Mouse (Mus musculus) embryonic facial prominence, embryonic 14.5 days (tissue): ENCODE results near the gene Hic2. TPM values are rescaled to one million over a fixed set of nuclear protein-coding genes. Genes with fewer than 3 reads are reported as not detected.

Source experiments
- ATAC-seq: fragments of 200-750 bp; cut with Nextera tagmentation; 2 replicates; pipeline ENCODE4 v1.8.0; 2017; ENCODE audit warnings: low read depth, moderate number of reproducible peaks, moderate TSS enrichment
- DNase-seq: peaks from one replicate; pipeline ENCODE4 v3.0.0-alpha.2; 2015; ENCODE audit warnings: low spot score
- H3K27ac ChIP-seq: fragments of 300-500 bp; sonication (generic); replicated peaks from 2 replicates; pipeline ENCODE4 v1.5.1; 2014; ENCODE audit warnings: low read depth, mild to moderate bottlenecking, low read length, moderate library complexity
- H3K27me3 ChIP-seq: fragments of 300-500 bp; sonication (generic); replicated peaks from 2 replicates; pipeline ENCODE4 v1.6.1; 2014; ENCODE audit warnings: low read length; ENCODE audit not compliant: control insufficient read depth, insufficient read depth
- H3K36me3 ChIP-seq: fragments of 300-500 bp; sonication (generic); 2 replicates; pipeline ENCODE4 v1.6.1; 2014; ENCODE audit warnings: low read length, mixed read lengths; ENCODE audit not compliant: control insufficient read depth, insufficient read depth
- H3K4me1 ChIP-seq: fragments of 300-500 bp; sonication (generic); 2 replicates; pipeline ENCODE4 v1.6.1; 2014; ENCODE audit warnings: antibody characterized with exemption, low read length; ENCODE audit not compliant: control insufficient read depth, insufficient read depth
- H3K4me2 ChIP-seq: fragments of 300-500 bp; sonication (generic); 2 replicates; pipeline ENCODE4 v1.6.1; 2014; ENCODE audit warnings: low read depth, mild to moderate bottlenecking, low read length, moderate library complexity, mixed read lengths
- H3K4me3 ChIP-seq: fragments of 300-500 bp; sonication (generic); 2 replicates; pipeline ENCODE4 v1.5.1; 2014; ENCODE audit warnings: low read depth, mild to moderate bottlenecking, low read length
- H3K9ac ChIP-seq: fragments of 300-500 bp; sonication (generic); 2 replicates; pipeline ENCODE4 v1.6.1; 2014; ENCODE audit warnings: low read depth, mild to moderate bottlenecking, low read length, moderate library complexity, mixed read lengths
- H3K9me3 ChIP-seq: fragments of 300-500 bp; sonication (generic); 2 replicates; pipeline ENCODE4 v1.6.1; 2016; ENCODE audit warnings: low read length; ENCODE audit not compliant: control insufficient read depth
- WGBS: fragments of 180-500 bp; shearing (Covaris S2); extraction: QIAGEN DNeasy Blood & Tissue Kit; methylation state at CpG from one replicate; pipeline ENCODE4 v1.1.7; 2014; 5-methylcytosine and 5-hydroxymethylcytosine counted together
- polyA plus RNA-seq: library from polyadenylated mRNA; unstranded; fragments of >200 nt; fragmentation: Nextera tagmentation; extraction: Ambion mirVana; gene quantifications from 2 replicates; pipeline ENCODE4 v1.2.1, GENCODE M21; 2014

The Hic2 gene
- polyA plus RNA-seq, 1 experiment from 2014 or later: 3.0 TPM

DNA sequence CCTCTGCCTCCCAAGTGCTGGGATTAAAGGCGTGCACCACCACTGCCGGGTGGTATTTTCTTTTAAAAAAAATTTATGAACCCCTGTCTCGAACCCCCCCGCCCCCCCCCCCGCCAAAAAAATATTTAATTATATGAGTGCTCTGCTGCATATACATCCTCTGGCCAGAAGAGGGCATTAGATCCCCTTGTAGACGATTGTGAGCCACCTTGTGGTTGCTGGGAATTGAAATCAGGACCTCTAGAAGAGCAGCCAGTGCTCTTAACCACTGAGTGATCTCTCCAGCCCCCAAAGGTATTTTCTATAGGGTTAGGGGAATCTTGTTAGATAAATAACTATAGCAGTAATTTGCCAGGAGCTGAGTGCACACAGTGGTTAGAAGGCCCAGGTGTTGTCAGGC lies 28.4 kb upstream of the Hic2 start:
- no peak for ATAC-seq
- H3K36me3 ChIP-seq: no peaks in the 10 kb centered on the region

DNA sequence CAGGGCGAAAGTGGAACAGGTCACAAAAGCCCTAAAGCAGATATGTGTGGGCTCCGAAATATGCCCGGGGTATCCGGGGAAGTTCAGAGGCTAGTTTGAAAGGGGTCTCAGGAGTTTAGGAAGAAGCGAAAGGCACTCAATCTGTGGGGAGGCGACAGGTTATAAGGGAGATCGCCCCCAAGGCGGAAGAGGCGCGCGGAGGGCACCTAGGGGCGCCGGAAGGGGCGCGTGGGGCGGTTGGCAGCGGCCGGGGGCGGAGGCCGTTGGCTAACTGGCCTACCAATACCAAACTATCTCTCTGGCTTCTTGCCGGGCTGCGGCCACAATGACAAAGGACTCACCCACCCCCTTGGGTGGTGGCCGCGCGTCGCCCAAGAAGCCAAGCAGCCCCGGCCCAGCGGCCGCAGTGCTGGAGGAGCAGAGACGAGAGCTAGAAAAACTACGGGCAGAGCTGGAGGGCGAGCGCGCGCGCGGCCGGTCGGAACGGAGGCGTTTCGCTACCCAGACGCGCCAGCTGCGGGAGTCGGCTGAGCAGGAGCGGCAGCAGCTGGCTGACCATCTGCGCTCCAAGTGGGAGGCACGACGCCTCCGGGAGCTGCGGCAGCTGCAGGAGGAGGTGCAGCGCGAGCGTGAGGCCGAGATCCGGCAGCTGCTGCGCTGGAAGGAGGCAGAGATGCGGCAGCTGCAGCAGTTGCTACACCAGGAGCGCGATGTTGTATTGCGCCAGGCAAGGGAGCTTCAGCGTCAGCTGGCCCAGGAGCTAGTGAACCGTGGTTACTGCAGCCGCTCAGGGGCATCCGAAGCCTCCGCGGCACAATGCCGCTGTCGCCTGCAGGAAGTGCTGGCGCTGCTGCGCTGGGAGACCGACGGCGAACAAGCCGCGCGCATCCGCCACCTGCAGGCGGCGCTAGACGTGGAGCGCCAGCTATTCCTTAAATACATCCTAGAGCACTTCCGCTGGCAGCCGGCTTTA lies 24.7 kb upstream of the Hic2 start, which contains the start of gene Rimbp3:
TSS of gene Rimbp3 (plus strand) at position 215 of the 973 bp plus-strand sequence.
- H3K4me1 ChIP-seq: peaks cover 8% of the 10 kb centered on the region; the same call in 1 of the 2 replicates
- peak within 1 kb of the TSS; percentile 96 for H3K4me2 ChIP-seq
- ATAC-seq (peak; percentile 84), DNase-seq (peak; percentile 92)
- H3K9me3 ChIP-seq: no peaks in the 10 kb centered on the region
- H3K27me3 ChIP-seq: peaks cover 32% of the 10 kb centered on the region
- H3K9ac ChIP-seq: peak within 1 kb of the TSS; percentile 65
- H3K4me3 ChIP-seq: peak within 1 kb of the TSS; percentile 51
- under 1% methylated on average over 35 of the region's 85 CpGs for WGBS
- no peak within 1 kb of the TSS for H3K27ac ChIP-seq
- no peaks in the 10 kb centered on the region for H3K36me3 ChIP-seq

More for the DNA sequence above, 28.4 kb upstream of the Hic2 start:
- 8% methylated on average over 6 of the region's 6 CpGs for WGBS
- Histone ChIP-seq H3K9ac (no peak overlapping the region), H3K9me3 (no peaks in the 10 kb centered on the region), H3K4me3 (no peak overlapping the region), H3K27me3 (peaks cover 19% of the 10 kb centered on the region), H3K27ac (no peak overlapping the region), H3K4me2 (no peak overlapping the region), H3K4me1 (peaks cover 9% of the 10 kb centered on the region; the same call in 1 of the 2 replicates)
- DNase-seq: peak; percentile 31

DNA sequence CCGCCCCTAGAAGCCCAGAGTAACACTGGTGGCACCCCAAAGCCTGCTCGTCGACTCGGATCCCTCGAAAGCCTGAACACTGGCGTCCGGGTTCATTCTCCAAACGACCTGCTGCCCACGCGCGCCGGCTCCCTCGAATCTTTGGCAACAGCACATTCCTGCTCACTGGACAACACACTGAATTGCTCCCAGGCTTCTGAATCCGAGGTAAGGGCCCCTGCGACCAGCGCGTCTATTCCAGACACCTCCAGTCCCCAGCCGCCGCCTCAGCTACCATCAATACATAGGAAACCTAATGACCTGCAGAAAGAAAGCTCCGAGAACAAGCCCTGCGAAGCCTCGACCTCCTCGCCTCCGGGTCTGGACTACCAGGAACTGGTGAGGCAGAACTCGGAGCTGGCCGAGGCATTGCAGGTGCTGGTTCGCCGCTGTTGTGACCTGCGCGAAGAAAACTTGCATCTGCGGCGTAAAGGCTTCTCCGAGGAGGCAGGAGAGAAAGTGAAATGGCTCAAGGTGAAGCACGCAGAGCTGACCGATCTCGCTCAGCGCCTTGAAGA lies 23.9 kb upstream of the Hic2 start:
- 3% methylated on average over 37 of the region's 37 CpGs for WGBS
- peaks cover 32% of the 10 kb centered on the region for H3K27me3 ChIP-seq
- H3K36me3 ChIP-seq: no peaks in the 10 kb centered on the region
- no peak for DNase-seq
- H3K4me2 ChIP-seq: peak overlapping the region; percentile 96
- H3K9me3 ChIP-seq: no peaks in the 10 kb centered on the region
- H3K9ac ChIP-seq: peak overlapping the region; percentile 26; the same call in 1 of the 2 replicates
- H3K4me1 ChIP-seq: peaks cover 8% of the 10 kb centered on the region; the same call in 1 of the 2 replicates
- no peak overlapping the region for H3K27ac ChIP-seq
- peak overlapping the region; percentile 51 for H3K4me3 ChIP-seq
- no peak for ATAC-seq

DNA sequence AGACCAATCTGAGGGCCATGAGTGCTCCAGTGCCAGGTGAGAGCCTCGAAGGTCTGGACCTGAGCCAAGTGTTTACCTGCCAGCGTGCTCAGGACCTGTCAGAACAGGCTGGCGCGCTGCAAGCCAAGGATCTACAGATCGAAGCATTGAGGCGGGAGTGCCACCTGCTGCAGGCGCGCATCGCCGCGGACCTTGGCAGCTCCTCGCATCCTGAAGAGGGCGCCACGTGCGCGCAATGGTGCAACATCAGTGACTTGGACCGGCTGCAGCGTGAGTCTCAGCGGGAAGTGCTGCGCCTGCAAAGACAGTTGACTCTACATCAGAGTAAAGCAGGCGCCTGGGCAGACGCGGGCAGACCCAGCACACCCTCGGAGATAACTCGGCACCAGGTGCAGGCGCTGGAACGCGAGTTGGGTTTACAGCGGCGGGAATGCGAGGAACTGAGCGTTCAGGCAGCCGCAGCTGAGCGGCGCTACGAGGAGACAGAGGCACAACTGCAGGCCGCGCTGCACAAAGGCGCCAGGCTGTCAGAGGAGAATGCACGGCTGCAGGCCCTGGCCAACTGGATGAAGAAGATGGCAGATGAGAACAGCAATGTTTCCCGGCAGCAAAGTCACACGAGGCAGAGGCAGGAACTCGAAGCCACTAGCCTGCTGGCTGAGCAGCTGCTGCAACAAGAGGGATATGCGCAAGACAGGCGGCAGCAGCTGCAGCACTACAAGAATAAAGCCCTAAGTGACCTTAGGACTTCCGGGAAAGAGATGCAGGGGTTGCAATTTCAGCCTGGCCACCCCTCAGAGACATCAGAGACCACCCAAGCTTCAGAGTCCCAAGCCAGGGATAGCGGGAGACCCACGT lies 23.2 kb upstream of the Hic2 start:
- peaks cover 32% of the 10 kb centered on the region for H3K27me3 ChIP-seq

DNA sequence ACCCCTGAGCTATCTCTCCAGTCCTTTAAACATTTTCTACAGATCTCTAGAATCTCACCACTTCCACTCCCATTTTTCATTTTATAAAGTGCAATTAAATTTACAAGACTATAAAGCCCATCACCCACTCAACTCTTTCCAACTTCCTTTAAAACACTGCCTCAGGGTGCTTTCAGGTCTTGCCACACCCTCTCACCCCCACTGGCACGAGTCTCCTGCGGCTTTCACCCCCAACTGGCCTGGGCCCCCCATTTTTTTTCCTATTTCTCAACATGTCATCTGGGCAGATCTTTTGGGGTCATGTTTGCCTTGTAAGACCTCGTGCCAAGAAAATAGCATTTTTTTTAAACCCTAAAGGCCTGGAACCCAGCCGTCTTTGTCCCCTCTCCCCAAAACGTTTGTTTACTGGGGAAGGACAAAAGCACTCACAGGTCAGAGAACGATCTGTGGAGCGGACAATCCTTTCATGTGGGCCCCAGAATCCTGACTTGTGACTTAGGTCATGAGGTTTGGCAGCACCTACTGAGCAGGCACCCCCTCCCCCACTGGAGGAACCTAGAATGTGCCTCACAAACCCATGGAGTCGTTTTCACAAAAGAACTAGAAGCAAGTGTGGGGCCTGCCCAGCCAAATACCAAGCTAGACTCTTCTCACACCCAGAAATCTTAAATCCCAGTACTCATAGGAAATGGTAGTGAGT lies 16.3 kb upstream of the Hic2 start:
- Histone ChIP-seq H3K9ac (no peak overlapping the region), H3K27me3 (no peaks in the 10 kb centered on the region), H3K9me3 (no peaks in the 10 kb centered on the region), H3K27ac (no peak overlapping the region), H3K4me3 (no peak overlapping the region), H3K4me1 (no peaks in the 10 kb centered on the region), H3K4me2 (no peak overlapping the region), H3K36me3 (no peaks in the 10 kb centered on the region)
- ATAC-seq (no peak), DNase-seq (no peak)
- WGBS: 59% methylated on average over 8 of the region's 8 CpGs

More for the DNA sequence above, 23.2 kb upstream of the Hic2 start:
- DNase-seq (peak; percentile 93), ATAC-seq (peak; percentile 80)
- Histone ChIP-seq H3K4me3 (peak overlapping the region; percentile 51), H3K9me3 (no peaks in the 10 kb centered on the region), H3K4me2 (peak overlapping the region; percentile 96), H3K27ac (no peak overlapping the region), H3K4me1 (peaks cover 8% of the 10 kb centered on the region; the same call in 1 of the 2 replicates), H3K9ac (peak overlapping the region; percentile 53), H3K36me3 (no peaks in the 10 kb centered on the region)
- WGBS: 8% methylated on average over 33 of the region's 48 CpGs

DNA sequence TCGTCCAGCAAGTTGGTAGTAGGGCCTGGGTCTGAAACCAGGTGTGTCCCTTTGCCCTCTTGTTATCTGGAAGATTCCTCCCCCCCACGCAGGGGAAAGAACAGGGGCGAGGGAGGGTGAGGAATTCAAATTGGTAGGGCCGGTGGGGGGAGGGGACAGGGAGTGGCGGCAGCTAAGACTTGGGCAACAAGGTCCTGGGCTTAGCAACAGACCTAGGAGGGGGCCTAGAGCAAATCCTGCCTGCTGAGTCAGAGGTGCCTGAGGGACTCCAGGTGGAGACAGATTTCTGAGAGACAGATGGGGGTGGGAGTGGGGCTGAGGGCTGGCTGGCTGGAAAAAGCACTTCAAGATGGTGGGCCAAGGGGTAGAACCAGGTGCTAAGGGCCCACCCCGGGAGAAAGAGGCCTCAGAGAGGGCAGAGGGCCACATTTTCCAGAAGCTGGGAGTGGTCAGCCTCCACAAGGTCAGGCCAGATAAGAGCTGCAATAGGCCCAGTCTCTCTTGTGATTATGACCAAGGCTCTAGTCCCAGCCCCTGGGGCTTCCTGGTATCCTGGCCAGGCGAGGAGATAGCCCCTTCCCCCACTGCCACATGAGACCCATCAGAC lies 13.1 kb upstream of the Hic2 start:
- Histone ChIP-seq H3K36me3 (no peaks in the 10 kb centered on the region), H3K4me3 (no peak overlapping the region), H3K4me2 (no peak overlapping the region), H3K27ac (no peak overlapping the region), H3K9me3 (no peaks in the 10 kb centered on the region), H3K27me3 (no peaks in the 10 kb centered on the region), H3K9ac (no peak overlapping the region), H3K4me1 (no peaks in the 10 kb centered on the region)
- WGBS: 25% methylated on average over 6 of the region's 7 CpGs
- ATAC-seq: no peak
- DNase-seq: peak; percentile 12

DNA sequence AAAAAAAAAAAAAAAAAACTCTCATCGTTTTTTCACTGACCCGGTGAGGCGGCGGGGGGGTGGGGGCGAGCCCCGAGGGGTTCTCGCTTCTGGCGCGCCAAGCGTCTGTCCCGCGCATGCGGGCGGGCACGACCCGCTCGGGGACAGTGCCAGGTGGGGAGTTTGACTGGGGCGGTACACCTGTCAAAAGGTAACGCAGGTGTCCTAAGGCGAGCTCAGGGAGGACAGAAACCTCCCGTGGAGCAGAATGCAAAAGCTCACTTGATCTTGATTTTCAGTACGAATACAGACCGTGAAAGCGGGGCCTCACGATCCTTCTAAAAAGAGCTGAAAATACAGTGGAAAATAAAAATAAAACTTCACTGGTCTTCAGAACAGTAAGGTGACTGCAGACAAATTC lies 11.2 kb upstream of the Hic2 start:
- Histone ChIP-seq H3K4me1 (no peaks in the 10 kb centered on the region), H3K27ac (no peak overlapping the region), H3K27me3 (no peaks in the 10 kb centered on the region), H3K4me2 (no peak overlapping the region), H3K36me3 (no peaks in the 10 kb centered on the region), H3K4me3 (no peak overlapping the region), H3K9ac (no peak overlapping the region), H3K9me3 (no peaks in the 10 kb centered on the region)
- ATAC-seq: peak; percentile 100
- WGBS: 41% methylated on average over 25 of the region's 25 CpGs
- DNase-seq: peak; percentile 89
